Comparison of ENCODE assay signal across 15 mouse cellular contexts in genomic region chr16:22654477-22654835, GRCm38 (mm10). TPM values are rescaled to one million over a fixed set of nuclear protein-coding genes. Genes with fewer than 3 reads are reported as not detected.
DNase-seq lines count a peak whose midpoint lies in the region; ATAC-seq lines count a peak whose summit lies in the region.
"Had no signal": no experiment of that assay in that cellular context is flagged by ENCODE, and none has a peak within 500 bp of the region (broad histone marks: within the 10 kb centered on the region; RNA-seq: fewer than 3 reads in every experiment).

No protein-coding gene starts in this region.

- no peak overlapping the region for H3K4me2 ChIP-seq in intestine, embryonic 15.5 days (replicated peaks)
- H3K4me2 ChIP-seq in forebrain, embryonic 12.5 days: no peak overlapping the region
- H3K4me2 ChIP-seq: embryonic facial prominence, embryonic 15.5 days; lung, embryonic 14.5 days; stomach, embryonic 15.5 days had no signal

- peak; percentile 37 for DNase-seq in cerebellum, adult 11-12 months
- no peak for DNase-seq in cerebellum, adult 11 months
- peak; percentile 92 for DNase-seq in 416B (ENCODE audit: low read depth)
- DNase-seq in liver: peak; percentile 19
- DNase-seq in adrenal gland, adult 8-10 months: no peak
- DNase-seq: gastrocnemius, postnatal 10 days; lung, embryonic 14.5 days had no signal

- no peaks in the 10 kb centered on the region for H3K9me3 ChIP-seq in intestine, embryonic 15.5 days
- H3K9me3 ChIP-seq in forebrain, embryonic 12.5 days: no peaks in the 10 kb centered on the region
- H3K9me3 ChIP-seq: embryonic facial prominence, embryonic 15.5 days; G1E; stomach, embryonic 15.5 days had no signal

- H3K36me3 ChIP-seq in intestine, embryonic 15.5 days: no peaks in the 10 kb centered on the region
- no peaks in the 10 kb centered on the region for H3K36me3 ChIP-seq in forebrain, embryonic 12.5 days (replicated peaks)
- H3K36me3 ChIP-seq: embryonic facial prominence, embryonic 15.5 days; G1E; stomach, embryonic 15.5 days had no signal

- H3K27me3 ChIP-seq in intestine, embryonic 15.5 days (replicated peaks): peaks cover 27% of the 10 kb centered on the region
- H3K27me3 ChIP-seq in forebrain, embryonic 12.5 days: peaks cover 46% of the 10 kb centered on the region

- H3K27ac ChIP-seq in intestine, embryonic 15.5 days: no peak overlapping the region
- no peak overlapping the region for H3K27ac ChIP-seq in forebrain, embryonic 12.5 days
- H3K27ac ChIP-seq: embryonic facial prominence, embryonic 15.5 days; stomach, embryonic 15.5 days had no signal

- 50% methylated on average over 2 of the region's 2 CpGs for WGBS in intestine, embryonic 15.5 days
- WGBS in forebrain, embryonic 12.5 days: 71% methylated on average over 2 of the region's 2 CpGs

- ATAC-seq in megakaryocyte, adult 5-6 weeks (ENCODE audit: poor library complexity, severe bottlenecking): peak; percentile 43
- ATAC-seq in intestine, embryonic 15.5 days: no peak
- no peak for ATAC-seq in forebrain, embryonic 12.5 days (ENCODE audit: low FRiP score)
- ATAC-seq: forebrain, embryonic 14.5 days; hindbrain, embryonic 16.5 days had no signal

- no peak overlapping the region for H3K9ac ChIP-seq in intestine, embryonic 15.5 days
- no peak overlapping the region for H3K9ac ChIP-seq in forebrain, embryonic 12.5 days
- H3K9ac ChIP-seq: embryonic facial prominence, embryonic 15.5 days; lung, embryonic 14.5 days; stomach, embryonic 15.5 days had no signal

- peaks cover 11% of the 10 kb centered on the region; the same call in 1 of the 2 replicates for H3K4me1 ChIP-seq in intestine, embryonic 15.5 days (replicated peaks)
- peaks cover 17% of the 10 kb centered on the region for H3K4me1 ChIP-seq in forebrain, embryonic 12.5 days

- H3K4me3 ChIP-seq in intestine, embryonic 15.5 days (replicated peaks): no peak overlapping the region
- no peak overlapping the region for H3K4me3 ChIP-seq in forebrain, embryonic 12.5 days (replicated peaks)
- H3K4me3 ChIP-seq: embryonic facial prominence, embryonic 15.5 days; stomach, embryonic 15.5 days had no signal

RNA-seq across cellular contexts. Expression of gene Dgkg, which starts 2.6 kb away (rescaled TPM):
- total RNA-seq in megakaryocyte, adult 5-6 weeks (2015): 35.0 and 35.3 TPM in 2 replicates
- total RNA-seq in megakaryocyte, adult 5-6 weeks (2017): 33.4 and 38.9 TPM in 2 replicates
- polyA plus RNA-seq in intestine, embryonic 15.5 days (2015; fragmentation: Nextera tagmentation; extraction: Ambion mirVana): 3.8 and 4.4 TPM in 2 replicates
- 1 to 10 TPM; 3.3 to 6.6 (median 5.2) TPM for total RNA-seq in adrenal gland, adult 8-10 months (2022)
- polyA plus RNA-seq in forebrain, embryonic 12.5 days (2016; fragmentation: Nextera tagmentation; extraction: Ambion mirVana): 0.17 TPM in 2 replicates
- polyA plus RNA-seq: G1E had no signal

Comparison
In these comparisons a context has a peak if more than half of its experiments do, and no peak if none do; other contexts are left out.
1. DNase-seq: peak in cerebellum, adult 11-12 months (single experiment), 416B (single experiment) and liver (single experiment); none in cerebellum, adult 11 months (single experiment) and adrenal gland, adult 8-10 months (single experiment).
2. RNA of gene Dgkg, which starts 2.6 kb away (total RNA-seq): 33.4 to 38.9 TPM in megakaryocyte, adult 5-6 weeks; 3.3 to 6.6 TPM in adrenal gland, adult 8-10 months; every median in the first group is over 4 times any median in the second.